Mouse (Mus musculus): ENCODE measurements at regions not wholly inside any gene's neighbourhood (a gene's known extent, or its start where the extent isn't known, plus 50 kb on each side); places are given as distances from the start of the nearest gene placed in this dataset.
A peak's percentile ranks its signal among the peaks of the same experiment; 100 is the strongest.

- TF ChIP-seq POLR2A (IDR thresholded peaks at IDR 0.05; ENCODE audit: insufficient read depth, low read depth, low read length) (no peak), CTCF (IDR thresholded peaks at IDR 0.05; ENCODE audit: insufficient read depth, low read depth, low read length) (no peak)
- Histone ChIP-seq H3K4me1 (ENCODE audit: control insufficient read depth, insufficient read depth, low read length) (no peaks in the 10 kb centered on the region), H3K27ac (ENCODE audit: insufficient read depth, low read depth, low read length) (no peak overlapping the region), H3K4me3 (ENCODE audit: insufficient read depth, low read depth, low read length) (no peak overlapping the region)
- 66% methylated on average over 2 of the region's 2 CpGs for WGBS
These were observed 644.9 kb downstream of the Actr3 start for GRCm38 (mm10) chr1:124790646-124791045.

- Histone ChIP-seq H3K27ac (ENCODE audit: insufficient read depth, low read depth, low read length) (no peak overlapping the region), H3K4me1 (ENCODE audit: control insufficient read depth, insufficient read depth, low read length) (no peaks in the 10 kb centered on the region), H3K4me3 (ENCODE audit: insufficient read depth, low read depth, low read length) (no peak overlapping the region)
- TF ChIP-seq CTCF (IDR thresholded peaks at IDR 0.05; ENCODE audit: insufficient read depth, low read depth, low read length) (no peak), POLR2A (IDR thresholded peaks at IDR 0.05; ENCODE audit: insufficient read depth, low read depth, low read length) (no peak)
- 85% methylated on average over 3 of the region's 3 CpGs for WGBS
These were observed 645.4 kb downstream of the Actr3 start for GRCm38 (mm10) chr1:124790130-124790529.

GRCm38 (mm10) chr1:124783066-124783465 lies 652.5 kb downstream of the Actr3 start:
- TF ChIP-seq CTCF (IDR thresholded peaks at IDR 0.05; ENCODE audit: insufficient read depth, low read depth, low read length), result no peak
- TF ChIP-seq POLR2A (IDR thresholded peaks at IDR 0.05; ENCODE audit: insufficient read depth, low read depth, low read length), result no peak
- H3K27ac ChIP-seq (ENCODE audit: insufficient read depth, low read depth, low read length), result no peak overlapping the region
- WGBS, result 82% methylated on average over 2 of the region's 2 CpGs
- no peak overlapping the region for H3K4me3 ChIP-seq (ENCODE audit: insufficient read depth, low read depth, low read length)
- H3K4me1 ChIP-seq (ENCODE audit: control insufficient read depth, insufficient read depth, low read length), result no peaks in the 10 kb centered on the region

- 92% methylated on average over 2 of the region's 2 CpGs for WGBS
- H3K27ac ChIP-seq (ENCODE audit: insufficient read depth, low read depth, low read length), result no peak overlapping the region
- TF ChIP-seq CTCF (IDR thresholded peaks at IDR 0.05; ENCODE audit: insufficient read depth, low read depth, low read length) (no peak), POLR2A (IDR thresholded peaks at IDR 0.05; ENCODE audit: insufficient read depth, low read depth, low read length) (no peak)
- H3K4me1 ChIP-seq (ENCODE audit: control insufficient read depth, insufficient read depth, low read length), result no peaks in the 10 kb centered on the region
- no peak overlapping the region for H3K4me3 ChIP-seq (ENCODE audit: insufficient read depth, low read depth, low read length)
These were observed 657.8 kb downstream of the Actr3 start for GRCm38 (mm10) chr1:124777685-124778084.

- no peaks in the 10 kb centered on the region for H3K4me1 ChIP-seq (ENCODE audit: control insufficient read depth, insufficient read depth, low read length)
- no peak for TF ChIP-seq CTCF (IDR thresholded peaks at IDR 0.05; ENCODE audit: insufficient read depth, low read depth, low read length)
- TF ChIP-seq POLR2A (IDR thresholded peaks at IDR 0.05; ENCODE audit: insufficient read depth, low read depth, low read length), result no peak
- H3K4me3 ChIP-seq (ENCODE audit: insufficient read depth, low read depth, low read length), result no peak overlapping the region
- no peak overlapping the region for H3K27ac ChIP-seq (ENCODE audit: insufficient read depth, low read depth, low read length)
These were observed 678.8 kb downstream of the Actr3 start for GRCm38 (mm10) chr1:124756721-124757120.

GRCm38 (mm10) chr1:124739777-124740176 lies 694.4 kb upstream of the Dpp10 start:
- TF ChIP-seq POLR2A (IDR thresholded peaks at IDR 0.05; ENCODE audit: insufficient read depth, low read depth, low read length) (no peak), CTCF (IDR thresholded peaks at IDR 0.05; ENCODE audit: insufficient read depth, low read depth, low read length) (no peak)
- H3K27ac ChIP-seq (ENCODE audit: insufficient read depth, low read depth, low read length), result no peak overlapping the region; the same call in 1 of the 2 replicates
- H3K4me1 ChIP-seq (ENCODE audit: control insufficient read depth, insufficient read depth, low read length), result no peaks in the 10 kb centered on the region
- no peak overlapping the region for H3K4me3 ChIP-seq (ENCODE audit: insufficient read depth, low read depth, low read length)
- WGBS, result 38% methylated on average over 3 of the region's 3 CpGs

- TF ChIP-seq CTCF (IDR thresholded peaks at IDR 0.05; ENCODE audit: insufficient read depth, low read depth, low read length), result no peak
- TF ChIP-seq POLR2A (IDR thresholded peaks at IDR 0.05; ENCODE audit: insufficient read depth, low read depth, low read length), result no peak
- Histone ChIP-seq H3K4me3 (ENCODE audit: insufficient read depth, low read depth, low read length) (no peak overlapping the region), H3K4me1 (ENCODE audit: control insufficient read depth, insufficient read depth, low read length) (no peaks in the 10 kb centered on the region), H3K27ac (ENCODE audit: insufficient read depth, low read depth, low read length) (no peak overlapping the region)
These were observed 685.0 kb upstream of the Dpp10 start for GRCm38 (mm10) chr1:124730364-124730763.

- H3K4me3 ChIP-seq (ENCODE audit: insufficient read depth, low read depth, low read length), result no peak overlapping the region
- TF ChIP-seq POLR2A (IDR thresholded peaks at IDR 0.05; ENCODE audit: insufficient read depth, low read depth, low read length) (no peak), CTCF (IDR thresholded peaks at IDR 0.05; ENCODE audit: insufficient read depth, low read depth, low read length) (0 out of 2 replicates have a peak, but pooled peaks have one; percentile 24)
- 0% methylated on average over 1 of the region's 1 CpGs for WGBS
- H3K27ac ChIP-seq (ENCODE audit: insufficient read depth, low read depth, low read length), result no peak overlapping the region
- H3K4me1 ChIP-seq (ENCODE audit: control insufficient read depth, insufficient read depth, low read length), result no peaks in the 10 kb centered on the region
These were observed 672.7 kb upstream of the Dpp10 start for GRCm38 (mm10) chr1:124718065-124718464.

GRCm38 (mm10) chr1:124706246-124706645 lies 660.9 kb upstream of the Dpp10 start:
- H3K27ac ChIP-seq (ENCODE audit: insufficient read depth, low read depth, low read length), result no peak overlapping the region
- H3K4me3 ChIP-seq (ENCODE audit: insufficient read depth, low read depth, low read length), result no peak overlapping the region
- WGBS, result 69% methylated on average over 2 of the region's 2 CpGs
- TF ChIP-seq POLR2A (IDR thresholded peaks at IDR 0.05; ENCODE audit: insufficient read depth, low read depth, low read length), result no peak
- no peak for TF ChIP-seq CTCF (IDR thresholded peaks at IDR 0.05; ENCODE audit: insufficient read depth, low read depth, low read length)
- no peaks in the 10 kb centered on the region for H3K4me1 ChIP-seq (ENCODE audit: control insufficient read depth, insufficient read depth, low read length)

GRCm38 (mm10) chr1:124674420-124674819 lies 629.1 kb upstream of the Dpp10 start:
- no peak overlapping the region for H3K27ac ChIP-seq (ENCODE audit: insufficient read depth, low read depth, low read length)
- no peaks in the 10 kb centered on the region for H3K4me1 ChIP-seq (ENCODE audit: control insufficient read depth, insufficient read depth, low read length)
- no peak for TF ChIP-seq POLR2A (IDR thresholded peaks at IDR 0.05; ENCODE audit: insufficient read depth, low read depth, low read length)
- TF ChIP-seq CTCF (IDR thresholded peaks at IDR 0.05; ENCODE audit: insufficient read depth, low read depth, low read length), result no peak
- 40% methylated on average over 2 of the region's 2 CpGs for WGBS
- H3K4me3 ChIP-seq (ENCODE audit: insufficient read depth, low read depth, low read length), result no peak overlapping the region

All from olfactory bulb, adult 2 months (tissue).